ENCODE assay signal across 15 mouse cellular contexts in the genomic region with DNA sequence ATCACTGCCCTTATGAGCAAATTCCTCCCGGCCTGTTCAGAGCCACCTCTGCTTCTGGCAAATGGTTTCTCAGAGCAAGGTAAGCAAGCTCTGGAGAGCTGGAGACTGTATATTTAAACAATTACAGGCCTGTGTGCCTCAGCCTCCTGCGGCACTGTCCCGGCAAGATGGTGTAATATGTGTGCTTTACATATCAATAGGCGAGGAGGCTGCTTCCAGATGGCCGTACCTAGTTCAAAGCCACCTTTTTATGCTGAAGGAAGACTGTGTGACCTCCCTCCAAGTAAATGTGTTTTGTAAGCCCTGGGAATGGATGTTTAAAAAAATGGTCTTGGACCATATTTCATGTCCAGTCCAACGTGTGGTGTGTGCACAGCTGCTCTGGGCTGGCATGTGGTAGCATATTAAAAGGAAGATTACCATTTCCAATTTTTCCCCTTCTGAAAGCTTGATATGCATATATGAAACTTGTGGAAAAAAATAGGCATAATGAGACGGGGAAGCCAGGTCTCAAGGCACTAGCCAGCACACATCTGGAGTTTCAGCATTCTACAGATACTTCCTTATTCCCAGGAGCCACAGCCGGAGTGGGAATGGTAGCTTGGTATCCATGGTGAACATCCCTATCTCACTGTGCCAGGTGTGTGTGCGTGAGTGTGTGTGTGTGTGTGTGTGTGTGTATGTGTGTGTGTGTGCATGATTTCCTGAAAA.
DNase-seq lines count a peak whose midpoint lies in the region; ATAC-seq lines count a peak whose summit lies in the region.
"Had no signal": no experiment of that assay in that cellular context is flagged by ENCODE, and none has a peak within 500 bp of the region (broad histone marks: within the 10 kb centered on the region; RNA-seq: fewer than 3 reads in every experiment).

No protein-coding gene starts in this region.

- ATAC-seq in limb, embryonic 12.5 days (ENCODE audit: insufficient number of reproducible peaks, insufficient read depth, low FRiP score, low TSS enrichment, low read depth): no peak
- ATAC-seq in granulocyte monocyte progenitor cell, adult 5-6 weeks (replicated peaks; ENCODE audit: poor library complexity, severe bottlenecking): peak; percentile 33; the same call in 1 of the 2 replicates
- ATAC-seq in midbrain, embryonic 11.5 days (ENCODE audit: low FRiP score): peak; percentile 47; the same call in 1 of the 2 replicates

- H3K4me3 ChIP-seq in limb, embryonic 12.5 days (replicated peaks): no peak overlapping the region
- H3K4me3 ChIP-seq in limb, embryonic 10.5 days: no peak overlapping the region
- no peak overlapping the region for H3K4me3 ChIP-seq in midbrain, embryonic 11.5 days (ENCODE audit: low read depth, low read length)
- H3K4me3 ChIP-seq: layer of hippocampus, adult 2 months; limb, embryonic 15.5 days; myocyte had no signal

- peak overlapping the region; percentile 50; the same call in 1 of the 2 replicates for H3K27ac ChIP-seq in limb, embryonic 12.5 days
- H3K27ac ChIP-seq in limb, embryonic 10.5 days: no peak overlapping the region; the same call in 1 of the 2 replicates
- peak overlapping the region; percentile 57 for H3K27ac ChIP-seq in midbrain, embryonic 11.5 days (ENCODE audit: low read depth, low read length)
- H3K27ac ChIP-seq: layer of hippocampus, adult 2 months; limb, embryonic 15.5 days had no signal

- DNase-seq in limb, embryonic 10.5 days (ENCODE audit: low spot score): no peak
- no peak for DNase-seq in midbrain, embryonic 11.5 days (ENCODE audit: low spot score, missing footprints)
- DNase-seq in adrenal gland, adult 2 months: no peak
- DNase-seq in thymus, postnatal 36 days: no peak
- DNase-seq in spleen, adult 18-20 months: no peak
- no peak for DNase-seq in adrenal gland, postnatal 14 days
- DNase-seq: adrenal gland, adult 8-10 months; B cell, adult 2 months; kidney, adult 2 months; thymus, adult 2 months had no signal

- 34% methylated on average over 9 of the region's 9 CpGs for WGBS in limb, embryonic 12.5 days
- 65% methylated on average over 9 of the region's 9 CpGs for WGBS in limb, embryonic 10.5 days
- 55% methylated on average over 9 of the region's 9 CpGs for WGBS in midbrain, embryonic 11.5 days

- no peak overlapping the region for H3K4me2 ChIP-seq in limb, embryonic 12.5 days
- no peak overlapping the region for H3K4me2 ChIP-seq in midbrain, embryonic 11.5 days
- H3K4me2 ChIP-seq: limb, embryonic 15.5 days had no signal

- H3K9ac ChIP-seq in limb, embryonic 12.5 days (replicated peaks): no peak overlapping the region
- no peak overlapping the region for H3K9ac ChIP-seq in midbrain, embryonic 11.5 days (ENCODE audit: low read length)
- H3K9ac ChIP-seq: limb, embryonic 15.5 days had no signal

- peaks cover 4% of the 10 kb centered on the region; the same call in 1 of the 2 replicates for H3K27me3 ChIP-seq in limb, embryonic 12.5 days
- 0 out of 2 replicates have a peak, but pooled peaks cover 3% of the 10 kb centered on the region for H3K27me3 ChIP-seq in limb, embryonic 10.5 days (ENCODE audit: low read depth, poor library complexity, severe bottlenecking)
- no peaks in the 10 kb centered on the region for H3K27me3 ChIP-seq in midbrain, embryonic 11.5 days (ENCODE audit: control insufficient read depth, insufficient read depth, low read length)
- H3K27me3 ChIP-seq: limb, embryonic 15.5 days had no signal

- H3K9me3 ChIP-seq in limb, embryonic 12.5 days: no peaks in the 10 kb centered on the region
- H3K9me3 ChIP-seq in limb, embryonic 10.5 days (replicated peaks): no peaks in the 10 kb centered on the region
- H3K9me3 ChIP-seq in midbrain, embryonic 11.5 days (ENCODE audit: control insufficient read depth, low read length): no peaks in the 10 kb centered on the region
- H3K9me3 ChIP-seq: limb, embryonic 15.5 days had no signal

- peaks cover 47% of the 10 kb centered on the region for H3K4me1 ChIP-seq in limb, embryonic 12.5 days (replicated peaks)
- peaks cover 39% of the 10 kb centered on the region for H3K4me1 ChIP-seq in limb, embryonic 10.5 days
- H3K4me1 ChIP-seq in midbrain, embryonic 11.5 days (ENCODE audit: control insufficient read depth, insufficient read depth, low read length): peaks cover 25% of the 10 kb centered on the region

- no peaks in the 10 kb centered on the region for H3K36me3 ChIP-seq in limb, embryonic 12.5 days
- H3K36me3 ChIP-seq in limb, embryonic 10.5 days: no peaks in the 10 kb centered on the region
- no peaks in the 10 kb centered on the region for H3K36me3 ChIP-seq in midbrain, embryonic 11.5 days (ENCODE audit: control insufficient read depth, insufficient read depth, low read length)
- H3K36me3 ChIP-seq: limb, embryonic 15.5 days had no signal
